Mouse (Mus musculus) forebrain, embryonic 11.5 days (tissue): ENCODE results near the gene Ehf. TPM values are rescaled to one million over a fixed set of nuclear protein-coding genes. Genes with fewer than 3 reads are reported as not detected.

Experiments
- ATAC-seq: fragments of 200-750 bp; cut with Nextera tagmentation; replicated peaks from 2 replicates; pipeline ENCODE4 v1.8.0; 2017; ENCODE audit warnings: moderate TSS enrichment; ENCODE audit not compliant: low FRiP score
- DNase-seq: peaks from one replicate; pipeline ENCODE4 v3.0.0-alpha.2; 2017; ENCODE audit warnings: low spot score
- H3K27ac ChIP-seq: fragments of 300-500 bp; sonication (generic); 2 replicates; pipeline ENCODE4 v1.5.1; 2014; ENCODE audit warnings: low read depth, low read length
- H3K27me3 ChIP-seq: fragments of 300-500 bp; sonication (generic); 2 replicates; pipeline ENCODE4 v1.6.1; 2014; ENCODE audit warnings: mild to moderate bottlenecking, low read length, mixed read lengths; ENCODE audit not compliant: control insufficient read depth, insufficient read depth
- H3K36me3 ChIP-seq: fragments of 300-500 bp; sonication (generic); 2 replicates; pipeline ENCODE4 v1.6.1; 2014; ENCODE audit warnings: mild to moderate bottlenecking, low read length, moderate library complexity, mixed read lengths; ENCODE audit not compliant: control insufficient read depth, insufficient read depth
- H3K4me1 ChIP-seq: fragments of 300-500 bp; sonication (generic); replicated peaks from 2 replicates; pipeline ENCODE4 v1.6.1; 2014; ENCODE audit warnings: low read length, mixed read lengths; ENCODE audit not compliant: control insufficient read depth, insufficient read depth
- H3K4me2 ChIP-seq: fragments of 300-500 bp; sonication (generic); 2 replicates; pipeline ENCODE4 v1.6.1; 2014; ENCODE audit warnings: low read depth, mild to moderate bottlenecking, low read length, moderate library complexity, mixed read lengths; ENCODE audit not compliant: severe bottlenecking
- H3K4me3 ChIP-seq: fragments of 300-500 bp; sonication (generic); 2 replicates; pipeline ENCODE4 v1.5.1; 2014; ENCODE audit warnings: low read depth, low read length
- H3K9ac ChIP-seq: fragments of 300-500 bp; sonication (generic); 2 replicates; pipeline ENCODE4 v1.6.1; 2014; ENCODE audit warnings: low read length
- H3K9me3 ChIP-seq: fragments of 300-500 bp; sonication (generic); 2 replicates; pipeline ENCODE4 v1.6.1; 2016; ENCODE audit warnings: low read length, mixed read lengths; ENCODE audit not compliant: control insufficient read depth
- WGBS: fragments of 180-500 bp; shearing (Covaris S2); extraction: QIAGEN DNeasy Blood & Tissue Kit; methylation state at CpG from one replicate; pipeline ENCODE4 v1.1.7; 2014; 5-methylcytosine and 5-hydroxymethylcytosine counted together
- polyA plus RNA-seq: library from polyadenylated mRNA; unstranded; fragments of >200 nt; fragmentation: Nextera tagmentation; extraction: Ambion mirVana; gene quantifications from 2 replicates; pipeline ENCODE4 v1.2.1, GENCODE M21; 2014

The Ehf gene
- polyA plus RNA-seq, 1 experiment from 2014 or later = not detected

DNA sequence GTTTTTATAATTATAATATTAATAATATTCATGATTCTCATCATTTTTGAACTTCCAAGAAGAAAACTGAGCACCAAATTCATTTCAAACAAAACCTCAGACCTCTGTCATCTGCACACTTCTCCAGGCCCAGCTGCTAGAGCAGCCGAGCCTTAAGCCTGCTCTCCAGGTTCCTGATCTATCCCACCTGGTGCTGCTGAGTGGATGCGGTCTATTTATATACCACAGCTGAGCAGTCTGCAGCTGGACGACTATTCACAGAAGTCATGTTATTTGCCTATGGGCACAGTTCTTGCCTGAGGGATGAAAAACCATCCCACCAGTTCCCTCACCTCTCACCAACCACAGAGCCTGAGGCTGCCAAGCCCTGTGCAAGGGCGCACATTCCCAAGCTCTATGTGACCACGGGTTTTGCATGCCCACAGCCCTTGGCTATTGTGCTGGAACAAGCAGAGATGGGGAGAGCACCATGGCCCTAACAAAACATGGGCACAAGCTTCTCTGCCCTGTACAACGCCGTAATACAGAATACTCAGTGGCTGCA, 13.6 kb downstream of the Ehf start:
- Histone ChIP-seq H3K4me3 (no peak overlapping the region), H3K9ac (no peak overlapping the region), H3K9me3 (no peaks in the 10 kb centered on the region), H3K4me1 (no peaks in the 10 kb centered on the region; the same call in 1 of the 2 replicates), H3K27ac (no peak overlapping the region), H3K4me2 (no peak overlapping the region), H3K36me3 (no peaks in the 10 kb centered on the region), H3K27me3 (no peaks in the 10 kb centered on the region; the same call in 1 of the 2 replicates)
- 83% methylated on average over 7 of the region's 7 CpGs for WGBS
- DNase-seq = no peak
- no peak for ATAC-seq

- no peak overlapping the region for H3K27ac ChIP-seq
- H3K36me3 ChIP-seq = no peaks in the 10 kb centered on the region
- H3K4me3 ChIP-seq = no peak overlapping the region
- H3K9me3 ChIP-seq = no peaks in the 10 kb centered on the region
- 56% methylated on average over 5 of the region's 5 CpGs for WGBS
- no peak overlapping the region for H3K9ac ChIP-seq
- DNase-seq (no peak), ATAC-seq (no peak)
- H3K27me3 ChIP-seq = no peaks in the 10 kb centered on the region; the same call in 1 of the 2 replicates
- H3K4me2 ChIP-seq = no peak overlapping the region
- no peaks in the 10 kb centered on the region; the same call in 1 of the 2 replicates for H3K4me1 ChIP-seq
These were observed 15.4 kb downstream of the Ehf start for GRCm38 (mm10) chr2:103287716-103288115.

DNA sequence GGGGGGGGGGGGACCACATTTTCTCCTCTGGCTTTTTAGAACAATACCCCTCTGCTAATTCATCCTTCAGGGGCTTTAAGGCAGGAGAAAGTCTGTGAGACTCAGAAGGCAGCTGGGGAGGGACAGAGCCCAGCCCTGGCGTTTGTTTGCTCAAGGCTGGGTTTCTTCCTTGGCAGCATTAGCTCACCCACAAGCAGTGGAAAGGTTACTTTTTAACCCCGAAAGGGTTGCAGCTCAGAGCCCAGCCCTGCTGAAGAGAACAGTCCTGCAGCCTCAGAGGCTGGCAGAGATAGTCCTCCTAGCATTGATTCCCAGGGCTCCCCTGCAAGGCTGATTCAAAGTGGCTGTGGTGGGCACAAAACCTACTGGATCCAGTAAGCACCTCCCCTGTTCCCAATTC, 17.5 kb downstream of the Ehf start:
- Histone ChIP-seq H3K9me3 (no peaks in the 10 kb centered on the region), H3K4me1 (no peaks in the 10 kb centered on the region; the same call in 1 of the 2 replicates), H3K4me3 (no peak overlapping the region), H3K27me3 (no peaks in the 10 kb centered on the region; the same call in 1 of the 2 replicates), H3K36me3 (no peaks in the 10 kb centered on the region), H3K27ac (no peak overlapping the region), H3K4me2 (no peak overlapping the region), H3K9ac (no peak overlapping the region)
- 25% methylated on average over 2 of the region's 2 CpGs for WGBS
- no peak for DNase-seq
- no peak for ATAC-seq

DNA sequence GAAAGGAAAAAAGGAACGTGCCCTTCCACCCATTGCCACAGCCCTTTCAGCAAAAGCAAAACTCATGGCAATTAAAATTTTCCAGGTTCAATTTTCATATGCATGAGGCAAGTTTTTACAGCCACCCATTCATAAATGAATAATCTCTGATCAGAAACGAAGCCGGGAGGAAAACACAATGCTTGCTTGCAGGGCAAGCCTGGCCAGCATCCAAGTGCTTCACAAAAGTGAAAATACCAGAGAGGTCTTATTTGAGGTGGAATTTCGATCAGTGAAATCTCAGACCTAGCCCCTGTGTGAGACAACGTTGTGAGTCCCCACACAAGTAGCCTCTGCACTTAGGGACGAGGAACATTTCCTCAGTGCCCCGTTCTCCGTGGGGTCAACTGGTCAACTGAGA, 19.3 kb downstream of the Ehf start:
- no peak for ATAC-seq
- H3K4me2 ChIP-seq = no peak overlapping the region
- DNase-seq = no peak

GRCm38 (mm10) chr2:103282184-103282750, 20.8 kb downstream of the Ehf start:
- Histone ChIP-seq H3K27me3 (no peaks in the 10 kb centered on the region), H3K9ac (no peak overlapping the region), H3K4me3 (no peak overlapping the region), H3K9me3 (no peaks in the 10 kb centered on the region), H3K36me3 (no peaks in the 10 kb centered on the region), H3K27ac (no peak overlapping the region), H3K4me1 (no peaks in the 10 kb centered on the region), H3K4me2 (no peak overlapping the region)
- DNase-seq (no peak), ATAC-seq (no peak)
- 78% methylated on average over 8 of the region's 8 CpGs for WGBS

More for the DNA sequence above, 19.3 kb downstream of the Ehf start:
- Histone ChIP-seq H3K27ac (no peak overlapping the region), H3K27me3 (no peaks in the 10 kb centered on the region), H3K4me3 (no peak overlapping the region), H3K4me1 (no peaks in the 10 kb centered on the region; the same call in 1 of the 2 replicates), H3K36me3 (no peaks in the 10 kb centered on the region), H3K9ac (no peak overlapping the region), H3K9me3 (no peaks in the 10 kb centered on the region)
- WGBS = 79% methylated on average over 8 of the region's 8 CpGs

GRCm38 (mm10) chr2:103279927-103280326, 23.2 kb downstream of the Ehf start:
- Histone ChIP-seq H3K27me3 (no peaks in the 10 kb centered on the region), H3K9ac (no peak overlapping the region), H3K4me2 (no peak overlapping the region), H3K9me3 (no peaks in the 10 kb centered on the region), H3K4me3 (no peak overlapping the region), H3K4me1 (no peaks in the 10 kb centered on the region), H3K36me3 (no peaks in the 10 kb centered on the region), H3K27ac (no peak overlapping the region)
- WGBS = 93% methylated on average over 1 of the region's 1 CpGs
- ATAC-seq (no peak), DNase-seq (no peak)

- H3K27ac ChIP-seq = no peak overlapping the region
- H3K36me3 ChIP-seq = no peaks in the 10 kb centered on the region
- H3K9me3 ChIP-seq = no peaks in the 10 kb centered on the region
- H3K4me2 ChIP-seq = no peak overlapping the region
- ATAC-seq (no peak), DNase-seq (no peak)
- H3K27me3 ChIP-seq = no peaks in the 10 kb centered on the region
- H3K9ac ChIP-seq = no peak overlapping the region
- no peak overlapping the region for H3K4me3 ChIP-seq
- WGBS = 71% methylated on average over 1 of the region's 1 CpGs
- no peaks in the 10 kb centered on the region for H3K4me1 ChIP-seq
These were observed 24.6 kb downstream of the Ehf start for GRCm38 (mm10) chr2:103278476-103278875.

- WGBS = 67% methylated on average over 1 of the region's 1 CpGs
- Histone ChIP-seq H3K9ac (no peak overlapping the region), H3K4me2 (no peak overlapping the region), H3K27me3 (no peaks in the 10 kb centered on the region), H3K4me3 (no peak overlapping the region), H3K4me1 (no peaks in the 10 kb centered on the region), H3K9me3 (no peaks in the 10 kb centered on the region), H3K36me3 (no peaks in the 10 kb centered on the region), H3K27ac (no peak overlapping the region)
- DNase-seq = peak; percentile 5
- ATAC-seq = no peak
These were observed 25.3 kb downstream of the Ehf start for GRCm38 (mm10) chr2:103277794-103278193.
